2 mouse cellular contexts compared by ENCODE assay signal in genomic region chr11:20244336-20245290, GRCm38 (mm10).
TF ChIP-seq lines count a peak whose summit lies in the region.

No protein-coding gene starts in this region.

TF ChIP-seq in CH12.LX, 34 proteins besides CTCF, POLR2A, EP300 and RAD21:
- TF ChIP-seq JUND (conservative IDR thresholded peaks at IDR 0.05; ENCODE audit: low read depth, low read length) (no peak), USF1 (IDR thresholded peaks at IDR 0.05; ENCODE audit: low read depth, low read length) (no peak), PAX5 (IDR thresholded peaks at IDR 0.05; ENCODE audit: low read length) (no peak), HCFC1 (IDR thresholded peaks at IDR 0.05; ENCODE audit: low read depth, low read length) (no peak), JUN (IDR thresholded peaks at IDR 0.05; ENCODE audit: insufficient read depth, low read depth, low read length) (no peak), SIN3A (IDR thresholded peaks at IDR 0.05; ENCODE audit: low read length) (no peak), MXI1 (IDR thresholded peaks at IDR 0.05; ENCODE audit: low read depth, low read length) (no peak), CHD1 (IDR thresholded peaks at IDR 0.05; ENCODE audit: low read depth, low read length) (no peak), BHLHE40 (IDR thresholded peaks at IDR 0.05; ENCODE audit: low read depth, low read length) (no peak), MYC (IDR thresholded peaks at IDR 0.05; ENCODE audit: low read depth, low read length) (no peak), RCOR1 (conservative IDR thresholded peaks at IDR 0.05; ENCODE audit: low read depth, low read length) (no peak), ELF1 (IDR thresholded peaks at IDR 0.05; ENCODE audit: low read depth, low read length) (no peak)

TF ChIP-seq in MEL, 35 proteins besides CTCF, POLR2A, EP300 and RAD21 (continued from another document):
- peak; percentile 80 for TF ChIP-seq GATA1 (IDR thresholded peaks at IDR 0.05; ENCODE audit: low read depth, low read length)
- no peak for TF ChIP-seq USF1 (IDR thresholded peaks at IDR 0.05; ENCODE audit: low read depth, low read length)
- TF ChIP-seq NRF1 (IDR thresholded peaks at IDR 0.05; ENCODE audit: insufficient read depth, low read depth, low read length, poor library complexity, severe bottlenecking): 0 out of 2 replicates have a peak, but pooled peaks have one; percentile 2
- TF ChIP-seq NELFE (IDR thresholded peaks at IDR 0.05; ENCODE audit: low read depth, low read length): no peak
- no peak for TF ChIP-seq MYB (IDR thresholded peaks at IDR 0.05; ENCODE audit: low read depth, low read length)
- no peak for TF ChIP-seq USF2 (IDR thresholded peaks at IDR 0.05; ENCODE audit: borderline replicate concordance in 1 of 2, insufficient read depth in 1 of 2, low read depth in 1 of 2, low read length in 2 of 2)
- no peak for TF ChIP-seq UBTF (IDR thresholded peaks at IDR 0.05; ENCODE audit: borderline replicate concordance, insufficient read depth, low read depth, low read length)
- no peak for TF ChIP-seq E2F4 (IDR thresholded peaks at IDR 0.05; ENCODE audit: borderline replicate concordance, low read depth, low read length)
- TF ChIP-seq POLR2AphosphoS2 (IDR thresholded peaks at IDR 0.05; ENCODE audit: low read length): no peak
- TF ChIP-seq GABPA (IDR thresholded peaks at IDR 0.05; ENCODE audit: low read depth, low read length): no peak
- TF ChIP-seq TCF12 (IDR thresholded peaks at IDR 0.05; ENCODE audit: low read depth, low read length): peak; percentile 75
- TF ChIP-seq POLR2AphosphoS5 (IDR thresholded peaks at IDR 0.05; ENCODE audit: borderline replicate concordance, low read depth, low read length): no peak
- TF ChIP-seq JUND (IDR thresholded peaks at IDR 0.05; ENCODE audit: low read depth, low read length): no peak
- TF ChIP-seq MAFK (IDR thresholded peaks at IDR 0.05; ENCODE audit: borderline replicate concordance, low read depth, low read length): no peak; the same call in 1 of the 2 replicates
- TF ChIP-seq SIN3A (IDR thresholded peaks at IDR 0.05; ENCODE audit: low read length): peak; percentile 57
- no peak for TF ChIP-seq TBP (IDR thresholded peaks at IDR 0.05; ENCODE audit: low read depth, low read length)
- TF ChIP-seq TAL1 (IDR thresholded peaks at IDR 0.05; ENCODE audit: low read length): 0 out of 2 replicates have a peak, but pooled peaks have one; percentile 27
- peak; percentile 55; the same call in 1 of the 2 replicates for TF ChIP-seq RCOR1 (IDR thresholded peaks at IDR 0.05; ENCODE audit: low read depth, low read length)
- TF ChIP-seq ETS1 (IDR thresholded peaks at IDR 0.05; ENCODE audit: low read depth, low read length): peak; percentile 71
- no peak for TF ChIP-seq CHD1 (IDR thresholded peaks at IDR 0.05; ENCODE audit: low read depth, low read length)
- no peak for TF ChIP-seq KAT2A (conservative IDR thresholded peaks at IDR 0.05; ENCODE audit: low read depth, low read length)
